Mouse (Mus musculus): Measurements from ENCODE around the gene Vmn1r189.
"Not testable (repeated sequence)": the region's sequence is repeated elsewhere in the genome, so short reads cannot be mapped to it uniquely, and the experiment has no call there.

The Vmn1r189 gene

DNA sequence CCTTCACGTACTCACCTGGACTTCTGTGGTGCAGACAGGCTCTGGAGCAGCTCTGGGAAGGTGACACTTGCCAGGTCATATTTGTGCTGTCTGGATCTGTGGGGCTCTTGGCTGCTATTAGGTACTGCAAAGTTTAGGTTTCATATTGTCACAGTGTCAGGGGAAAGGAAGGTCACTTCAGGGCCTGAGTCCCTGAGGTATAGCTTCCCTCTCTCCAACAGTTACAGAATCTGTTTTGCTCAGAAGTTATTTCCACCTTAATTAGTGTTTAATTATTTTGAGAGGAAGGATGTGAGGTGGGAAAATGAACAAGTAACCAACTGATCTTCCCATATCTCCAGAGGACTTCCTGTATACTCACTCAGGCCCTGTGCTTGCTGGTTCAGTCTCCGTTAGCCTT is at the start of gene Vmn1r189:
TSS of gene Vmn1r189 (minus strand) at position 101 of the 400 bp plus-strand sequence.
- DNase-seq = not testable (repeated sequence)

DNA sequence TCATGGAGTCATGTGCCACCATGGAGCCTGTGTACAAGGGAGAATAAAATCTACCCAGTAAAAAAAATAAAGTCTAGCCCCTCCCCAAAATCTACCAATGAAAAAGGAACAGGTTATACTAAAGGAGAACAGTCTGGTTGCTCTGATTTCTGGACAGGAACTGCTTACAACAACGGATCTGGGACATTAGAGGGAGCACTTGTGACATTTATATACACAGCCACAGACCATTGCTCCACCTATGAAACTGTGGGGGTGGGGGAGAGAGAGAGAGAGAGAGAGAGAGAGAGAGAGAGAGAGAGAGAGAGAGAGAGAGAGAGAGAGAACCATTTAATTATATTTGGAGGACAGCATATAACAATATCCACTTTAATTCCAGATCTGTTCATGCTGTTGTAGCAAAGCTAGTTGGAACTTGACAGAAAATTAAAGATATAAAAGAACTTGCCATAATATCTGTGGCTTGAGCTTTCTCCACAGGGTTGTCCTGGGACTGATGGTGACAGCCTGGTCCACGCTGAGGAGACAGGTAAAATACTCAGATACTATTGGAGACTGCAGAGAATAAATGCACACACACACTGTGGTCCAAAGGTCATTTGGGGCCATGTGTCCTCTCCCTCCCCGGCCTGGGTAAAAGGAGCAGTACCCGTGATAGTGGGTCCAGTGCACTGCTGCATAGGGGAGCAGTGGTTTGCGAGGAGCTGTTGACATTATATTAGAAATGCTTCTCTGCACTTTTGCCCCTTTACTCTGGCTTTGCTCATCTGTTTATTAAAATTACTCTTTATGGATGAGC is 31.1 kb upstream of the Vmn1r189 start:
- DNase-seq = not testable (repeated sequence)

DNA sequence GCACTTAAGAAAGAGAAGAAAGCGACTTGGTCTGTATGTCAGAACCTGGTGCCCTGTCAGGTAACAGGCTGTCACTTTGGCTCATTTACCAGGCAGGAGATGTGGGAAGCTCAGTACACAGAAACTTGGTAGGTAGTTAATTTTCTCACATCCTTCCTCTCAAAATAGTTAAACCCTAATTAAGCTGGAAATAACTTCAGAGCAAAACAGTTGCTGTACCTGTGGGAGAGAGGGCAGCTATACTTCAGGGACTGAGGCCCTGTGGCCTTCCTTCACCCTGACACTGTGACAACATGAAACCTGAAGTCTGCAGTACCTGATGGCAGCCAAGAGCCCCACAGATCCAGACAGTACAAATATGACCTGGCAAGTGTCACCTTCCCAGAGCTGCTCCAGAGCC is 21.5 kb downstream of the Vmn1r189 start, which contains the start of gene Vmn1r188:
TSS of gene Vmn1r188 (plus strand) at position 301 of the 400 bp plus-strand sequence.
- not testable (repeated sequence) for DNase-seq

DNA sequence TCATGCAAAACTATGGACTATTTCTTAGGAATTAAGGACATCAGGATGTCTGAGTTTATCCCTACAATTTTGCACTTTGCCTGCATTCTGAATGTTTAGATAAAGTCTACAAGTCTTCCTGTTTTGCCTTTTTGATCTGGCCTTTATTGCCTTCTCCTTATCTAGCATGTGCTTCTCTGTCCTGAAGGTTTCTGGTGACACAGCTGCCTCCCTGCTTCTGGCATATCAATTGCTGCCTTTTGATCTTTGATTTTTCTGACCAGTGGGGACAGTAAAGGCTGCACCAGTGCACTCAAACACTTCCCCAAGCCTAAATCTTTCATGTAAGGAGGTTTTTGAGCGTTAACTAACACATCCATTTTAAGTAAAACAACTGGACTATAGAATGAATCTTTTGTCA is 42.2 kb downstream of the Vmn1r189 start:
- DNase-seq = no peak

DNA sequence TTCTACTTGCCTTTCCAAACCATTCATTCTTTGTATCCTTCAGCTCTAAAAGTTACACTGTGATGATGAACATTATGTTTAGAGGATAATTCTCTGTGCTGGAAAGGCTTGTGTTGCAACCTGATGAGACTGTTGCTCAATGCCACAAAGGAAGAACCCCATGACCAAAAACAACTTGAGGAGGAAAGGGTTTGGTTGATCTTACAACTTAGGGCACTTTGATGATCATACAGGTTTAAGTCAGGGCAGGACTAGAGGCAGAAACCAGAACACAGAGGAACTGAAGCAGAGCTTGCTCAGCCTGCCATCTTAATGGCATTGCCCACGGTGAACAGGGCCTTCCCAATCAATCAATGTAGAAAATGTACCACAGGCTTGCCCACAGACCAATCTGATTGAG is 44.2 kb downstream of the Vmn1r189 start:
- DNase-seq = no peak

DNA sequence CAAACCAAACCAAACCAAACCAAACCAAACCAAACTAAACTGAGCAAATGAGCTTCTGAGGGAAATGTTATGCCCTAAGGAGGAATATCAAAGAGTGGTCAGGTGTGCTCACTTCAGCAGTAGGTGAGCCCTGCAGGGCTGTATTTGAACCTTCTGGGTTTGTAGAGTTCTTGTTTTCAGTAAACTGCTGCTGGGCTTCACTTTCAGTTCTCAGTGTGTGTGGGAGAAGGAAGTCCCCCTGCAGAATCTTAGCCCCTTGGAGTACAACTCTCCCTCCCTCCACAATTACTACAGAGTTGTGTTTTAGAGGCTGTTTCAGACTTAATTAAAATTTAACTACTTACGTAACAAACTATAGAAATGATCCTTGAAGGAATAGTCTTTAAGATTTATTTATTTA is 51.9 kb downstream of the Vmn1r189 start:
- no peak for DNase-seq

- no peak for DNase-seq
Observed at GRCm38 (mm10) chr13:22051523-22051859, 54.1 kb downstream of the Vmn1r189 start.

GRCm38 (mm10) chr13:22050591-22051522 is 54.8 kb downstream of the Vmn1r189 start:
- DNase-seq = peak; percentile 87

Data from right cerebral cortex, postnatal 14 days (tissue).